18 mouse cellular contexts compared by ENCODE assay signal in the genomic region with DNA sequence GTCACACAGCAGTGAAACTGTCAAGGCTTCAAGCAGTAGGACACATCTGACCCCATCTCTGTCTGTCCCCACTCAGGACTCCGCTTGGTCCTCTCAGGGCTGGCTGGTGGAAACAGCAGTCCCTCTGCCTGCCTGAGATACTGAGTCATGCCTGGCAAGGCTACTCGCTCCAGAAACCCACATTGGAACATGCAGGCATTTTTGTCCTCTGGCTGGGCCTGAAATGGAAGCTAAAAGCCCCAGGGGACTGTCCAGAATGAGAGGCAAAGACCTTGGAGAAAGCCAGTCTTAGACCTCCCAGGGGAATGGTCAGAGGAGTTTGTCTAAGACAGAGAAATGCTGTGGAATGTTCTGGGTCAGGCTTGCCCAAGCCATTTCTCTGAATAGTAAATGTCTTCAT. TPM values are rescaled to one million over a fixed set of nuclear protein-coding genes. Genes with fewer than 3 reads are reported as not detected.
DNase-seq lines count a peak whose midpoint lies in the region; ATAC-seq and TF ChIP-seq lines count a peak whose summit lies in the region.
"Had no signal": no experiment of that assay in that cellular context is flagged by ENCODE, and none has a peak within 500 bp of the region (broad histone marks: within the 10 kb centered on the region; RNA-seq: fewer than 3 reads in every experiment).

No protein-coding gene starts in this region.

- 84% methylated on average over 2 of the region's 2 CpGs for WGBS in kidney, adult 2 months
- 89% methylated on average over 2 of the region's 2 CpGs for WGBS in midbrain, embryonic 14.5 days

- H3K27me3 ChIP-seq in kidney, adult 2 months (replicated peaks; ENCODE audit: control insufficient read depth, insufficient read depth, low read length) = no peaks in the 10 kb centered on the region
- H3K27me3 ChIP-seq in midbrain, embryonic 14.5 days (ENCODE audit: control insufficient read depth, insufficient read depth, low read length) = no peaks in the 10 kb centered on the region
- H3K27me3 ChIP-seq: hindbrain, embryonic 12.5 days; midbrain, embryonic 13.5 days had no signal

- H3K27ac ChIP-seq in kidney, adult 2 months (ENCODE audit: insufficient read depth, low read depth, low read length) = no peak overlapping the region
- no peak overlapping the region for H3K27ac ChIP-seq in midbrain, embryonic 14.5 days (replicated peaks; ENCODE audit: low read depth, low read length)
- H3K27ac ChIP-seq: hindbrain, embryonic 12.5 days; midbrain, embryonic 13.5 days had no signal

- DNase-seq in adrenal gland, adult 2 months = peak; percentile 73
- DNase-seq in adrenal gland, postnatal 4 days (ENCODE audit: low spot score in 2 of 2) = no peak
- DNase-seq in kidney, adult 2 months = peak; percentile 70
- no peak for DNase-seq in kidney, postnatal 10 days
- DNase-seq in adipocyte (ENCODE audit: low spot score) = peak; percentile 88
- peak; percentile 58 for DNase-seq in heart, postnatal 25 days (ENCODE audit: low spot score)
- no peak for DNase-seq in spleen, postnatal 36 days (ENCODE audit: low spot score in 2 of 2)
- DNase-seq in midbrain, embryonic 14.5 days = no peak
- DNase-seq: cerebellum, postnatal 36 days had no signal

- H3K9ac ChIP-seq in midbrain, embryonic 14.5 days (replicated peaks; ENCODE audit: low read length) = no peak overlapping the region
- H3K9ac ChIP-seq: hindbrain, embryonic 12.5 days; midbrain, embryonic 13.5 days had no signal

- no peak overlapping the region for H3K4me3 ChIP-seq in kidney, adult 2 months (ENCODE audit: insufficient read depth, low read depth, low read length)
- no peak overlapping the region for H3K4me3 ChIP-seq in midbrain, embryonic 14.5 days (replicated peaks; ENCODE audit: low read depth, low read length)
- H3K4me3 ChIP-seq: hindbrain, embryonic 12.5 days; midbrain, embryonic 13.5 days had no signal

- H3K4me1 ChIP-seq in kidney, adult 2 months (ENCODE audit: control insufficient read depth, insufficient read depth, low read length) = no peaks in the 10 kb centered on the region
- no peaks in the 10 kb centered on the region for H3K4me1 ChIP-seq in midbrain, embryonic 14.5 days (ENCODE audit: control insufficient read depth, insufficient read depth, low read length)
- H3K4me1 ChIP-seq: hindbrain, embryonic 12.5 days; midbrain, embryonic 13.5 days had no signal

- H3K9me3 ChIP-seq in midbrain, embryonic 14.5 days (ENCODE audit: control insufficient read depth, low read length) = no peaks in the 10 kb centered on the region
- H3K9me3 ChIP-seq: hindbrain, embryonic 12.5 days; midbrain, embryonic 13.5 days had no signal

- ATAC-seq in midbrain, embryonic 14.5 days (ENCODE audit: low FRiP score, low TSS enrichment) = no peak
- ATAC-seq: midbrain, embryonic 13.5 days had no signal

- no peaks in the 10 kb centered on the region for H3K36me3 ChIP-seq in kidney, adult 2 months (ENCODE audit: control insufficient read depth, insufficient read depth, low read length)
- 0 out of 2 replicates have a peak, but pooled peaks cover 2% of the 10 kb centered on the region for H3K36me3 ChIP-seq in midbrain, embryonic 14.5 days (ENCODE audit: control insufficient read depth, insufficient read depth, low read length)

- H3K4me2 ChIP-seq in midbrain, embryonic 14.5 days (ENCODE audit: low read length) = no peak overlapping the region
- H3K4me2 ChIP-seq: hindbrain, embryonic 12.5 days; midbrain, embryonic 13.5 days had no signal

- no peak for TF ChIP-seq CTCF in kidney, adult 2 months (conservative IDR thresholded peaks at IDR 0.05; ENCODE audit: insufficient read depth, insufficient read length, low read depth, low read length)

- TF ChIP-seq POLR2A in kidney, adult 2 months (IDR thresholded peaks at IDR 0.05; ENCODE audit: low read depth, low read length) = no peak

- intact Hi-C loops in heart, postnatal 25 days (cut with DNase I) = no loop called here

RNA-seq across cellular contexts. Expression of a gene that starts 17.8 kb away (rescaled TPM):
- total RNA-seq in adrenal gland, adult 2 months (2021) = 10 to 100 TPM; 11.2 to 12.5 TPM
- polyA plus RNA-seq in adrenal gland, adult 2 months (2012; rRNA removed) = 14.5 and 17.9 TPM in 2 replicates
- 10 to 100 TPM; 21.2 to 26.9 TPM for total RNA-seq in adrenal gland, postnatal 4 days (2021)
- polyA plus RNA-seq in kidney, adult 2 months (2012; rRNA removed) = 9.5 and 11.7 TPM in 2 replicates
- 1 to 10 TPM; 3.0 to 4.2 TPM for total RNA-seq in heart, postnatal 25 days (2021)
- 0.70 and 1.4 TPM in 2 replicates for polyA plus RNA-seq in midbrain, embryonic 14.5 days (2014; fragmentation: Nextera tagmentation; extraction: Ambion mirVana)

RNA-seq across cellular contexts. Expression of a gene that starts 34.6 kb away (rescaled TPM):
- 1 to 10 TPM; 1.2 to 2.8 TPM for total RNA-seq in adrenal gland, adult 2 months (2021)
- polyA plus RNA-seq in adrenal gland, adult 2 months (2012; rRNA removed) = 6.9 and 8.4 TPM in 2 replicates
- 1 to 10 TPM; 3.2 to 3.4 TPM for total RNA-seq in adrenal gland, postnatal 4 days (2021)
- 6.5 and 8.9 TPM in 2 replicates for polyA plus RNA-seq in kidney, adult 2 months (2012; rRNA removed)
- 1 to 10 TPM; 4.3 to 5.5 TPM for total RNA-seq in heart, postnatal 25 days (2021)
- polyA plus RNA-seq in midbrain, embryonic 14.5 days (2014; fragmentation: Nextera tagmentation; extraction: Ambion mirVana) = 3.5 TPM in 1 of 2 replicates, not detected in the other
- total RNA-seq: MEL; neutrophil, adult 5-6 weeks had no signal

RNA-seq across cellular contexts. Expression of a gene that starts 48.6 kb away (rescaled TPM):
- not detected for total RNA-seq in adrenal gland, adult 2 months (2021)
- polyA plus RNA-seq in adrenal gland, adult 2 months (2012; rRNA removed) = not detected in 2 replicates
- total RNA-seq in adrenal gland, postnatal 4 days (2021) = not detected
- polyA plus RNA-seq in kidney, adult 2 months (2012; rRNA removed) = not detected in 2 replicates
- total RNA-seq in heart, postnatal 25 days (2021) = not detected
- polyA plus RNA-seq in midbrain, embryonic 14.5 days (2014; fragmentation: Nextera tagmentation; extraction: Ambion mirVana) = not detected in 2 replicates
- total RNA-seq: layer of hippocampus, adult 8-10 months; MEL; neutrophil, adult 5-6 weeks had no signal
- polyA plus RNA-seq: brain, embryonic 14.5 days; hindbrain, embryonic 12.5 days; limb, embryonic 11.5 days; midbrain, embryonic 13.5 days; small intestine, adult 2 months; testis, adult 2 months had no signal

RNA-seq across cellular contexts. Expression of a gene that starts 58.1 kb away (rescaled TPM):
- total RNA-seq in adrenal gland, adult 2 months (2021) = under 1 TPM in 1 of 2 experiments, not detected in 1; 0.48 TPM
- polyA plus RNA-seq in adrenal gland, adult 2 months (2012; rRNA removed) = 1.1 and 1.7 TPM in 2 replicates
- total RNA-seq in adrenal gland, postnatal 4 days (2021) = under 1 TPM in 1 of 2 experiments, not detected in 1; 0.45 TPM
- polyA plus RNA-seq in kidney, adult 2 months (2012; rRNA removed) = 0.42 and 0.88 TPM in 2 replicates
- not detected for total RNA-seq in heart, postnatal 25 days (2021)
- polyA plus RNA-seq in midbrain, embryonic 14.5 days (2014; fragmentation: Nextera tagmentation; extraction: Ambion mirVana) = 0.33 TPM in 1 of 2 replicates, not detected in the other
- total RNA-seq: MEL had no signal
- polyA plus RNA-seq: limb, embryonic 11.5 days had no signal

Comparison
In these comparisons a context has a peak if more than half of its experiments do, and no peak if none do; other contexts are left out.
1. DNase-seq: peak in adrenal gland, adult 2 months (single experiment), kidney, adult 2 months (single experiment), adipocyte (single experiment) and heart, postnatal 25 days (single experiment); none in adrenal gland, postnatal 4 days (0 of 2), kidney, postnatal 10 days (single experiment), spleen, postnatal 36 days (0 of 2) and midbrain, embryonic 14.5 days (single experiment).